In the genomic region with DNA sequence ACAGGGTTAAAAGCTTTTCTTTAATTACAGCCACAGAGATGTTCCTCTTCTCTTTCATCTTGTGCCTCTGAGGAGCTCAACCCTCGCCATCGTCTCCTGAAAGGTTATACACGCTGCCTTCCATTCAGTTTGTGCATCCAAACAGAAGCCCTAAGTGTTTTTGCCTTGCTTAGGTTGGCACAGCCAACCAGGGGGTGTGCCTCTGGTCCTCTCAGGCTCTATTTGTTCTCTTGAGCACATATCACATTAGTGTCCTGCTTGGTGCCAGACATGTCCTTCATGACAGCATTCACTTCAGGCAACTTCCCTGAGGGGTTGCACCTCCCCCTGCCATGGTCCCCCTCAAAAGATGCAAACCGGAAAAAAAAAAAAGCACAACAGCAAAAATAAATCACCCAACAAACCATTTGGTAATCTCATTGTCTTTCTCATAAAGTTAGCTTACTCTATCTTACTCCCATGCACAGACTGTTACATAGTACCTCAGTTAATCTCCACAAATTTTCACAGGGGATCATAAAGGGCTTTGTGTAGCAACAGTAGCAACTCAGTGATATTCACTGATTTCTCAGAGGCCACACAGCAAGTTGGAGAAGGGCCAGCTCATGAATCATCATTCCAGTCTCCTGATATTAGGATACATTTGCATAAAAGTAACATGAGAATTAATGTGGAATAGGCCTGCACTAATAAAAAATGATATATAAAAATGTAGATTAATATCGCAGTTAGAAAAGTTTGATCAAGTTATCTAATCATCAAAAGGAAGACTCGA, we compare ENCODE assay signal across 19 mouse cellular contexts.
DNase-seq lines count a peak whose midpoint lies in the region; ATAC-seq and TF ChIP-seq lines count a peak whose summit lies in the region.
"Had no signal": no experiment of that assay in that cellular context is flagged by ENCODE, and none has a peak within 500 bp of the region (broad histone marks: within the 10 kb centered on the region; RNA-seq: fewer than 3 reads in every experiment).

No protein-coding gene starts in this region.

- no peak overlapping the region for H3K4me3 ChIP-seq in hindbrain, postnatal 0 days (ENCODE audit: low read length)
- no peak overlapping the region for H3K4me3 ChIP-seq in hindbrain, embryonic 10.5 days
- no peak overlapping the region for H3K4me3 ChIP-seq in MEL (ENCODE audit: control insufficient read depth in 1 of 2, insufficient read depth in 1 of 2, low read depth in 2 of 2, low read length in 2 of 2)
- H3K4me3 ChIP-seq: hindbrain, embryonic 15.5 days; kidney, embryonic 15.5 days; limb, embryonic 15.5 days had no signal

- no peaks in the 10 kb centered on the region for H3K36me3 ChIP-seq in hindbrain, postnatal 0 days (ENCODE audit: insufficient read depth, low read length)
- no peaks in the 10 kb centered on the region for H3K36me3 ChIP-seq in hindbrain, embryonic 10.5 days
- H3K36me3 ChIP-seq in MEL (ENCODE audit: control insufficient read depth in 1 of 2, insufficient read depth in 2 of 2, low read length in 2 of 2), result no peaks in the 10 kb centered on the region
- H3K36me3 ChIP-seq: hindbrain, embryonic 15.5 days; kidney, embryonic 15.5 days; limb, embryonic 15.5 days had no signal

- DNase-seq in cerebellum, postnatal 10 days, result peak; percentile 17 to 28
- peak; percentile 12 for DNase-seq in hindbrain, postnatal 0 days (ENCODE audit: low spot score)
- DNase-seq in hindbrain, embryonic 10.5 days (ENCODE audit: low spot score), result no peak
- peak; percentile 12 for DNase-seq in MEL (ENCODE audit: low read depth, low spot score)
- DNase-seq in adrenal gland, postnatal 36 days, result peak; percentile 18 to 34
- DNase-seq in left cerebral cortex, adult 9 months (ENCODE audit: low spot score in 2 of 2), result no peak
- no peak for DNase-seq in layer of hippocampus, postnatal 36 days
- DNase-seq: cerebellum, adult 11-12 months; cerebellum, postnatal 25 days; embryo, embryonic 11 days; thymus, postnatal 14 days had no signal

- no peak overlapping the region for H3K27ac ChIP-seq in hindbrain, postnatal 0 days
- no peak overlapping the region for H3K27ac ChIP-seq in hindbrain, embryonic 10.5 days
- H3K27ac ChIP-seq in MEL (ENCODE audit: control insufficient read depth, low read depth, low read length), result no peak overlapping the region
- H3K27ac ChIP-seq: hindbrain, embryonic 15.5 days; kidney, embryonic 15.5 days; limb, embryonic 15.5 days; stomach, postnatal 0 days had no signal

- H3K4me1 ChIP-seq in hindbrain, postnatal 0 days (ENCODE audit: insufficient read depth, low read length), result no peaks in the 10 kb centered on the region
- peaks cover 8% of the 10 kb centered on the region for H3K4me1 ChIP-seq in hindbrain, embryonic 10.5 days (replicated peaks)
- no peaks in the 10 kb centered on the region for H3K4me1 ChIP-seq in MEL (ENCODE audit: control insufficient read depth in 1 of 2, insufficient read depth in 2 of 2, low read length in 2 of 2)
- H3K4me1 ChIP-seq: kidney, embryonic 15.5 days; limb, embryonic 15.5 days had no signal

- no peaks in the 10 kb centered on the region for H3K27me3 ChIP-seq in hindbrain, postnatal 0 days (ENCODE audit: insufficient read depth, low read length)
- no peaks in the 10 kb centered on the region for H3K27me3 ChIP-seq in hindbrain, embryonic 10.5 days (ENCODE audit: insufficient read depth, poor library complexity, severe bottlenecking)
- H3K27me3 ChIP-seq in MEL (ENCODE audit: control insufficient read depth in 1 of 2, insufficient read depth in 2 of 2, low read length in 2 of 2), result no peaks in the 10 kb centered on the region
- H3K27me3 ChIP-seq: hindbrain, embryonic 15.5 days; kidney, embryonic 15.5 days; limb, embryonic 15.5 days; Patski had no signal

- ATAC-seq in cerebellum, adult (ENCODE audit: insufficient number of reproducible peaks, low FRiP score, low TSS enrichment), result no peak
- ATAC-seq in hindbrain, postnatal 0 days, result no peak
- ATAC-seq: intestine, embryonic 16.5 days; Patski had no signal

- no peak for TF ChIP-seq POLR2A in MEL (IDR thresholded peaks at IDR 0.05; ENCODE audit: control insufficient read depth in 1 of 2, insufficient read depth in 1 of 2, low read depth in 1 of 2, low read length in 2 of 2, poor library complexity in 1 of 2)

- no peak for TF ChIP-seq CTCF in hindbrain, postnatal 0 days (IDR thresholded peaks at IDR 0.05; ENCODE audit: low read depth)
- TF ChIP-seq CTCF in MEL (IDR thresholded peaks at IDR 0.05 in 2 of 3, conservative IDR thresholded peaks at IDR 0.05 in 1 of 3; ENCODE audit: control insufficient read depth in 1 of 3, insufficient read depth in 1 of 3, low read depth in 2 of 3, low read length in 3 of 3, poor library complexity in 1 of 3, severe bottlenecking in 1 of 3), result no peak

- no peak for TF ChIP-seq RAD21 in MEL (IDR thresholded peaks at IDR 0.05; ENCODE audit: low read depth, low read length)

- no peaks in the 10 kb centered on the region for H3K79me2 ChIP-seq in MEL (ENCODE audit: control insufficient read depth, insufficient read depth, low read length, poor library complexity)

- H3K4me2 ChIP-seq in hindbrain, postnatal 0 days (ENCODE audit: low read depth, low read length), result no peak overlapping the region
- H3K4me2 ChIP-seq: heart, embryonic 11.5 days; hindbrain, embryonic 15.5 days; kidney, embryonic 15.5 days; limb, embryonic 15.5 days had no signal

- H3K9ac ChIP-seq in hindbrain, postnatal 0 days (replicated peaks; ENCODE audit: low read length), result no peak overlapping the region
- no peak overlapping the region for H3K9ac ChIP-seq in MEL (ENCODE audit: control insufficient read depth, low read depth, low read length, poor library complexity, severe bottlenecking)
- H3K9ac ChIP-seq: hindbrain, embryonic 15.5 days; kidney, embryonic 15.5 days; limb, embryonic 15.5 days had no signal

- H3K9me3 ChIP-seq in hindbrain, postnatal 0 days (ENCODE audit: low read length), result no peaks in the 10 kb centered on the region
- H3K9me3 ChIP-seq in hindbrain, embryonic 10.5 days, result no peaks in the 10 kb centered on the region
- H3K9me3 ChIP-seq in MEL (replicated peaks; ENCODE audit: insufficient read depth, low read length), result no peaks in the 10 kb centered on the region
- H3K9me3 ChIP-seq: hindbrain, embryonic 15.5 days; kidney, embryonic 15.5 days; limb, embryonic 15.5 days had no signal

- no peak for TF ChIP-seq EP300 in MEL (IDR thresholded peaks at IDR 0.05; ENCODE audit: low read depth in 1 of 2, low read length in 2 of 2)

- WGBS in hindbrain, postnatal 0 days, result 52% methylated on average over 6 of the region's 6 CpGs
- 65% methylated on average over 6 of the region's 6 CpGs for WGBS in hindbrain, embryonic 10.5 days

TF ChIP-seq in MEL, 35 proteins besides CTCF, POLR2A, EP300 and RAD21:
- TF ChIP-seq USF2 (IDR thresholded peaks at IDR 0.05; ENCODE audit: borderline replicate concordance in 1 of 2, insufficient read depth in 1 of 2, low read depth in 1 of 2, low read length in 2 of 2) (no peak), TCF12 (IDR thresholded peaks at IDR 0.05; ENCODE audit: low read depth, low read length) (no peak), MXI1 (IDR thresholded peaks at IDR 0.05; ENCODE audit: low read depth, low read length) (no peak), ELF1 (IDR thresholded peaks at IDR 0.05; ENCODE audit: low read depth, low read length) (no peak), ZC3H11A (IDR thresholded peaks at IDR 0.05; ENCODE audit: low read depth, low read length) (no peak), TAL1 (IDR thresholded peaks at IDR 0.05; ENCODE audit: low read length) (no peak), USF1 (IDR thresholded peaks at IDR 0.05; ENCODE audit: low read depth, low read length) (no peak), GABPA (IDR thresholded peaks at IDR 0.05; ENCODE audit: low read depth, low read length) (no peak), MAZ (IDR thresholded peaks at IDR 0.05; ENCODE audit: low read depth, low read length) (no peak)

Comparison
In these comparisons a context has a peak if more than half of its experiments do, and no peak if none do; other contexts are left out.
1. DNase-seq: peak in cerebellum, postnatal 10 days (2 of 2), hindbrain, postnatal 0 days (single experiment), MEL (single experiment) and adrenal gland, postnatal 36 days (2 of 2); none in hindbrain, embryonic 10.5 days (single experiment), left cerebral cortex, adult 9 months (0 of 2) and layer of hippocampus, postnatal 36 days (0 of 2).